In genomic region chr16:40436415-40436814, GRCm38 (mm10) we compare ENCODE assay signal across 24 mouse cellular contexts.
DNase-seq lines count a peak whose midpoint lies in the region; ATAC-seq and TF ChIP-seq lines count a peak whose summit lies in the region.
"Had no signal": no experiment of that assay in that cellular context is flagged by ENCODE, and none has a peak within 500 bp of the region (broad histone marks: within the 10 kb centered on the region; RNA-seq: fewer than 3 reads in every experiment).

No protein-coding gene starts in this region.

- no peak overlapping the region for H3K4me2 ChIP-seq in embryonic facial prominence, embryonic 11.5 days (ENCODE audit: low read depth, low read length)
- no peak overlapping the region for H3K4me2 ChIP-seq in lung, postnatal 0 days (replicated peaks; ENCODE audit: low read depth, low read length)
- H3K4me2 ChIP-seq: embryonic facial prominence, embryonic 15.5 days; forebrain, embryonic 12.5 days; forebrain, embryonic 15.5 days; heart, embryonic 13.5 days had no signal

- 60% methylated on average over 6 of the region's 6 CpGs for WGBS in embryonic facial prominence, embryonic 11.5 days
- WGBS in embryonic facial prominence, embryonic 10.5 days: 54% methylated on average over 6 of the region's 6 CpGs
- WGBS in lung, postnatal 0 days: 51% methylated on average over 6 of the region's 6 CpGs

- no peaks in the 10 kb centered on the region for H3K4me1 ChIP-seq in embryonic facial prominence, embryonic 11.5 days (ENCODE audit: control insufficient read depth, insufficient read depth, low read length)
- no peaks in the 10 kb centered on the region for H3K4me1 ChIP-seq in embryonic facial prominence, embryonic 10.5 days
- H3K4me1 ChIP-seq in lung, postnatal 0 days (ENCODE audit: insufficient read depth, low read depth, low read length): no peaks in the 10 kb centered on the region
- H3K4me1 ChIP-seq: embryonic facial prominence, embryonic 15.5 days; forebrain, embryonic 12.5 days; forebrain, embryonic 15.5 days; heart, embryonic 10.5 days; heart, embryonic 13.5 days had no signal

- H3K9ac ChIP-seq in embryonic facial prominence, embryonic 11.5 days (replicated peaks; ENCODE audit: low read length): no peak overlapping the region
- no peak overlapping the region for H3K9ac ChIP-seq in lung, postnatal 0 days (replicated peaks; ENCODE audit: low read depth)
- H3K9ac ChIP-seq: embryonic facial prominence, embryonic 15.5 days; forebrain, embryonic 12.5 days; forebrain, embryonic 15.5 days; heart, embryonic 13.5 days; hindbrain, embryonic 14.5 days had no signal

- TF ChIP-seq EP300 in lung, postnatal 0 days (IDR thresholded peaks at IDR 0.05): no peak

- H3K27me3 ChIP-seq in embryonic facial prominence, embryonic 11.5 days (ENCODE audit: control insufficient read depth, insufficient read depth, low read length): no peaks in the 10 kb centered on the region
- H3K27me3 ChIP-seq in embryonic facial prominence, embryonic 10.5 days (replicated peaks; ENCODE audit: low read depth, poor library complexity, severe bottlenecking): no peaks in the 10 kb centered on the region
- H3K27me3 ChIP-seq in lung, postnatal 0 days (replicated peaks; ENCODE audit: insufficient read depth, low read length): no peaks in the 10 kb centered on the region
- H3K27me3 ChIP-seq: embryonic facial prominence, embryonic 15.5 days; forebrain, embryonic 12.5 days; forebrain, embryonic 15.5 days; heart, embryonic 13.5 days had no signal

- H3K27ac ChIP-seq in embryonic facial prominence, embryonic 11.5 days (replicated peaks; ENCODE audit: low read depth, low read length): no peak overlapping the region
- no peak overlapping the region for H3K27ac ChIP-seq in embryonic facial prominence, embryonic 10.5 days (replicated peaks)
- no peak overlapping the region for H3K27ac ChIP-seq in lung, postnatal 0 days (ENCODE audit: low read length)
- H3K27ac ChIP-seq: embryonic facial prominence, embryonic 15.5 days; forebrain, embryonic 12.5 days; forebrain, embryonic 15.5 days; heart, adult 2 months; heart, embryonic 10.5 days; heart, embryonic 13.5 days; hindbrain, embryonic 14.5 days; hindbrain, postnatal 0 days had no signal

- no peak overlapping the region for H3K4me3 ChIP-seq in embryonic facial prominence, embryonic 11.5 days (ENCODE audit: low read depth, low read length)
- H3K4me3 ChIP-seq in embryonic facial prominence, embryonic 10.5 days: no peak overlapping the region
- no peak overlapping the region for H3K4me3 ChIP-seq in lung, postnatal 0 days (ENCODE audit: low read depth, low read length)
- H3K4me3 ChIP-seq: embryonic facial prominence, embryonic 15.5 days; forebrain, embryonic 12.5 days; forebrain, embryonic 15.5 days; heart, adult 2 months; heart, embryonic 10.5 days; heart, embryonic 13.5 days had no signal

- no peaks in the 10 kb centered on the region for H3K36me3 ChIP-seq in embryonic facial prominence, embryonic 11.5 days (replicated peaks; ENCODE audit: control insufficient read depth, insufficient read depth, low read depth, low read length)
- H3K36me3 ChIP-seq in embryonic facial prominence, embryonic 10.5 days (replicated peaks): no peaks in the 10 kb centered on the region
- no peaks in the 10 kb centered on the region for H3K36me3 ChIP-seq in lung, postnatal 0 days (ENCODE audit: insufficient read depth, low read length)
- H3K36me3 ChIP-seq: embryonic facial prominence, embryonic 15.5 days; forebrain, embryonic 12.5 days; forebrain, embryonic 15.5 days; heart, embryonic 10.5 days; heart, embryonic 13.5 days had no signal

- DNase-seq in embryonic facial prominence, embryonic 11.5 days (ENCODE audit: low spot score): peak; percentile 26
- DNase-seq in embryonic facial prominence, embryonic 10.5 days (ENCODE audit: low spot score): no peak
- DNase-seq in lung, postnatal 0 days (ENCODE audit: low spot score): peak; percentile 8
- DNase-seq in lung, postnatal 14 days: no peak
- DNase-seq in urinary bladder, postnatal 36 days (ENCODE audit: low spot score in 2 of 2): peak; percentile 5 to 22
- no peak for DNase-seq in urinary bladder, adult 18-20 months (ENCODE audit: low spot score in 2 of 2)
- DNase-seq: adrenal gland, adult 8-10 months; adrenal gland, postnatal 25 days; cerebellum, adult 18-20 months; cerebellum, adult 9-11 months; cerebellum, postnatal 25 days; gastrocnemius, postnatal 25 days; heart, adult 2 months; heart, postnatal 14 days; heart, postnatal 4 days had no signal

- H3K9me3 ChIP-seq in embryonic facial prominence, embryonic 11.5 days (replicated peaks; ENCODE audit: control insufficient read depth, low read length): no peaks in the 10 kb centered on the region
- no peaks in the 10 kb centered on the region for H3K9me3 ChIP-seq in embryonic facial prominence, embryonic 10.5 days
- H3K9me3 ChIP-seq in lung, postnatal 0 days (ENCODE audit: low read length): no peaks in the 10 kb centered on the region
- H3K9me3 ChIP-seq: embryonic facial prominence, embryonic 15.5 days; forebrain, embryonic 12.5 days; forebrain, embryonic 15.5 days; heart, embryonic 10.5 days; heart, embryonic 13.5 days had no signal

- ATAC-seq in embryonic facial prominence, embryonic 11.5 days (replicated peaks; ENCODE audit: insufficient number of reproducible peaks, low FRiP score, low TSS enrichment, low read depth): no peak
- ATAC-seq in lung, postnatal 0 days: 0 out of 2 replicates have a peak, but pooled peaks have one; percentile 30
- no peak for ATAC-seq in cerebellum, adult (ENCODE audit: insufficient number of reproducible peaks, low FRiP score, low TSS enrichment)
- ATAC-seq: activated CD4-positive, CD25-positive, alpha-beta regulatory T cell, adult 4 months; forebrain, embryonic 15.5 days; hindbrain, postnatal 0 days had no signal

- TF ChIP-seq CTCF in lung, postnatal 0 days (IDR thresholded peaks at IDR 0.05): no peak

Comparison
In these comparisons a context has a peak if more than half of its experiments do, and no peak if none do; other contexts are left out.
1. DNase-seq: peak in embryonic facial prominence, embryonic 11.5 days (single experiment), lung, postnatal 0 days (single experiment) and urinary bladder, postnatal 36 days (2 of 2); none in embryonic facial prominence, embryonic 10.5 days (single experiment), lung, postnatal 14 days (single experiment) and urinary bladder, adult 18-20 months (0 of 2).